Mouse (Mus musculus) stomach, postnatal 0 days (tissue): ENCODE measurements around the gene Nfrkb.

ENCODE experiments used
- CTCF ChIP-seq: IDR thresholded peaks from 2 replicates; pipeline ENCODE4 v1.5.1; 2016; ENCODE audit warnings: antibody characterized with exemption, low read depth, mild to moderate bottlenecking, moderate library complexity
- EP300 ChIP-seq: optimal IDR thresholded peaks from 2 replicates; pipeline ENCODE3; 2016; ENCODE audit warnings: antibody characterized with exemption

GRCm38 (mm10) chr9:31386368-31387180 is 582 bp downstream of the Nfrkb start:
- TF ChIP-seq CTCF (no peak), EP300 (no peak)
